Mouse (Mus musculus) spleen, adult 2 months (tissue): Measurements from ENCODE around the gene Tmem248.
"Not testable (repeated sequence)": the region's sequence is repeated elsewhere in the genome, so short reads cannot be mapped to it uniquely, and the experiment has no call there.

Experiments used
- CTCF ChIP-seq: fragments of 200-500 bp; IDR thresholded peaks from 2 replicates; pipeline ENCODE4 v1.5.1; 2011; ENCODE audit warnings: mild to moderate bottlenecking, inconsistent platforms; ENCODE audit not compliant: insufficient read depth, insufficient read length, insufficient replicate concordance; ENCODE audit errors: extremely low read depth
- POLR2A ChIP-seq: fragments of 200-500 bp; IDR thresholded peaks from 2 replicates; pipeline ENCODE4 v1.6.1; 2011; ENCODE audit warnings: low read depth, low read length, inconsistent platforms

DNA sequence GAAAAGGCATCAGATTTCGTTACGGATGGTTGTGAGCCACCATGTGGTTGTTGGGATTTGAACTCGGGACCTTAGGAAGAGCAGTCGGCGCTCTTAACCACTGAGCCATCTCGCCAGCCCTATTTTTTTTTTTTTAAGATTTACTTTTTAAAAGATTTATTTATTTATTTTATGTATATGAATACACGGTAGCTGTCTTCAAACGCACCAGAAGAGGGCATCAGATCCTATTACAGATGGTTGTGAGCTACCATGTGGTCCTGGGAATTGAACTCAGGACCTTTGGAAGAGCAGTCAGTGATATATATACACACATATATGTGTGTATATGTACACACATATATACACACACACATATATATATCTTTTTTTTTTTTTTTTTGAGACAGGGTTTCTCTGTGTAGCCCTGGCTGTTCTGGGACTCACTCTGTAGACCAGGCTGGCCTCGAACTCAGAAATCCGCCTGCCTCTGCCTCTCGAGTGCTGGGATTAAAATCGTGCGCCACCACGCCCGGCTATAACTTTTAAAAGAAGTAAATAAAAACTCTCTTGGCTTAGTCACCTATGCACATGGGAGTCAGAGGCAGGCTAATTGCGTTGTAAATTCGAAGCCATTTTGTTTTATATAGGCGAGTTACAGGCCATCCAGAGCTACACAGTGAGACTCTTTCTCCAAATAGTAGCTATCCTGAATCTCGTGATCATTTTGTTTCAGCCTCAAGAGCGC lies 39.1 kb downstream of the Tmem248 start:
- TF ChIP-seq CTCF, POLR2A: not testable (repeated sequence)
